Mouse (Mus musculus) limb, embryonic 14.5 days (tissue): Measurements from ENCODE around the gene Vegfd. TPM values are rescaled to one million over a fixed set of nuclear protein-coding genes. Genes with fewer than 3 reads are reported as not detected.

ENCODE experiments used
- ATAC-seq: fragments of 200-750 bp; cut with Nextera tagmentation; 2 replicates; pipeline ENCODE4 v1.8.0; 2017; ENCODE audit warnings: low read depth, moderate number of reproducible peaks, moderate TSS enrichment; ENCODE audit not compliant: low FRiP score
- DNase-seq: peaks from one replicate; pipeline ENCODE4 v3.0.0-alpha.2; 2015; ENCODE audit warnings: low spot score
- H3K27ac ChIP-seq: fragments of 300-500 bp; sonication (generic); replicated peaks from 2 replicates; pipeline ENCODE4 v1.5.1; 2014; ENCODE audit warnings: low read depth, mild to moderate bottlenecking, low read length, moderate library complexity, mixed read lengths
- H3K27me3 ChIP-seq: fragments of 300-500 bp; sonication (generic); 2 replicates; pipeline ENCODE4 v1.6.1; 2014; ENCODE audit warnings: low read length, mixed read lengths; ENCODE audit not compliant: control insufficient read depth, insufficient read depth
- H3K36me3 ChIP-seq: fragments of 300-500 bp; sonication (generic); 2 replicates; pipeline ENCODE4 v1.6.1; 2014; ENCODE audit warnings: mild to moderate bottlenecking, low read length, moderate library complexity, mixed read lengths; ENCODE audit not compliant: control insufficient read depth, insufficient read depth
- H3K4me1 ChIP-seq: fragments of 300-500 bp; sonication (generic); 2 replicates; pipeline ENCODE4 v1.6.1; 2014; ENCODE audit warnings: antibody characterized with exemption, low read length, mixed read lengths; ENCODE audit not compliant: control insufficient read depth, insufficient read depth
- H3K4me2 ChIP-seq: fragments of 300-500 bp; sonication (generic); replicated peaks from 2 replicates; pipeline ENCODE4 v1.6.1; 2014; ENCODE audit warnings: low read depth, mild to moderate bottlenecking, low read length, moderate library complexity; ENCODE audit not compliant: severe bottlenecking
- H3K4me3 ChIP-seq: fragments of 300-500 bp; sonication (generic); replicated peaks from 2 replicates; pipeline ENCODE4 v1.5.1; 2014; ENCODE audit warnings: low read length
- H3K9ac ChIP-seq: fragments of 300-500 bp; sonication (generic); 2 replicates; pipeline ENCODE4 v1.6.1; 2014; ENCODE audit warnings: mild to moderate bottlenecking, low read depth, low read length, moderate library complexity; ENCODE audit not compliant: severe bottlenecking
- H3K9me3 ChIP-seq: fragments of 300-500 bp; sonication (generic); 2 replicates; pipeline ENCODE4 v1.6.1; 2016; ENCODE audit warnings: low read length; ENCODE audit not compliant: control insufficient read depth
- POLR2A ChIP-seq: fragments of 200-500 bp; IDR thresholded peaks from 2 replicates; pipeline ENCODE4 v1.8.0; 2012; ENCODE audit warnings: inconsistent platforms, mild to moderate bottlenecking, moderate library complexity, borderline replicate concordance; ENCODE audit not compliant: insufficient read depth, insufficient read length; ENCODE audit errors: extremely low read depth
- WGBS: fragments of 180-500 bp; shearing (Covaris S2); extraction: QIAGEN DNeasy Blood & Tissue Kit; methylation state at CpG from one replicate; pipeline ENCODE4 v1.1.7; 2014; 5-methylcytosine and 5-hydroxymethylcytosine counted together
- polyA plus RNA-seq, 2 experiments: library from polyadenylated mRNA; depleted of rRNA in 1 of 2; stranded (reverse) in 1 of 2; unstranded in 1 of 2; fragments of >200 nt; fragmentation: Nextera tagmentation in 1 of 2; extraction: Ambion mirVana in 1 of 2; gene quantifications; 2 replicates each; pipeline versions ENCODE4 v1.2.1 to v1.2.3; 2012 to 2014

Vegfd gene
- polyA plus RNA-seq, 2 experiments, result 7.7 to 9.1 TPM

GRCm38 (mm10) chrX:164345359-164345938, 27.7 kb upstream of the Vegfd start:
- Histone ChIP-seq H3K9ac (no peak overlapping the region), H3K36me3 (no peaks in the 10 kb centered on the region), H3K27me3 (no peaks in the 10 kb centered on the region), H3K4me1 (no peaks in the 10 kb centered on the region), H3K4me2 (no peak overlapping the region), H3K4me3 (no peak overlapping the region), H3K27ac (no peak overlapping the region), H3K9me3 (no peaks in the 10 kb centered on the region)
- ATAC-seq, result no peak
- WGBS, result 88% methylated on average over 4 of the region's 4 CpGs
- TF ChIP-seq POLR2A, result no peak
- no peak for DNase-seq

GRCm38 (mm10) chrX:164348937-164349336, 24.2 kb upstream of the Vegfd start:
- Histone ChIP-seq H3K4me2 (no peak overlapping the region), H3K4me3 (no peak overlapping the region), H3K9me3 (no peaks in the 10 kb centered on the region), H3K9ac (no peak overlapping the region), H3K27me3 (no peaks in the 10 kb centered on the region), H3K27ac (no peak overlapping the region), H3K36me3 (no peaks in the 10 kb centered on the region), H3K4me1 (no peaks in the 10 kb centered on the region)
- no peak for TF ChIP-seq POLR2A
- 79% methylated on average over 3 of the region's 3 CpGs for WGBS
- ATAC-seq (no peak), DNase-seq (no peak)

GRCm38 (mm10) chrX:164365153-164365865, 7.9 kb upstream of the Vegfd start:
- no peak overlapping the region for H3K27ac ChIP-seq
- no peak for TF ChIP-seq POLR2A
- no peak overlapping the region for H3K4me3 ChIP-seq
- ATAC-seq (no peak), DNase-seq (no peak)
- WGBS, result 59% methylated on average over 4 of the region's 4 CpGs
- H3K27me3 ChIP-seq, result no peaks in the 10 kb centered on the region
- H3K4me1 ChIP-seq, result no peaks in the 10 kb centered on the region
- H3K9me3 ChIP-seq, result no peaks in the 10 kb centered on the region
- H3K36me3 ChIP-seq, result no peaks in the 10 kb centered on the region
- no peak overlapping the region for H3K9ac ChIP-seq
- H3K4me2 ChIP-seq, result no peak overlapping the region

- no peak for ATAC-seq
- Histone ChIP-seq H3K27me3 (no peaks in the 10 kb centered on the region), H3K4me3 (no peak overlapping the region), H3K9me3 (no peaks in the 10 kb centered on the region), H3K27ac (no peak overlapping the region), H3K36me3 (no peaks in the 10 kb centered on the region), H3K9ac (no peak overlapping the region), H3K4me2 (no peak overlapping the region), H3K4me1 (no peaks in the 10 kb centered on the region)
- 65% methylated on average over 3 of the region's 3 CpGs for WGBS
- no peak for TF ChIP-seq POLR2A
- DNase-seq, result no peak
Measured at GRCm38 (mm10) chrX:164370576-164370975, 2.6 kb upstream of the Vegfd start.

- Histone ChIP-seq H3K4me2 (no peak overlapping the region), H3K36me3 (no peaks in the 10 kb centered on the region)
- no peak for TF ChIP-seq POLR2A
Measured at GRCm38 (mm10) chrX:164374586-164374985, 1.4 kb downstream of the Vegfd start.

More at GRCm38 (mm10) chrX:164374586-164374985, 1.4 kb downstream of the Vegfd start:
- Histone ChIP-seq H3K9me3 (no peaks in the 10 kb centered on the region), H3K4me1 (no peaks in the 10 kb centered on the region), H3K9ac (no peak overlapping the region), H3K27me3 (no peaks in the 10 kb centered on the region), H3K4me3 (no peak overlapping the region), H3K27ac (no peak overlapping the region)
- ATAC-seq, result no peak
- DNase-seq, result no peak
- WGBS, result 22% methylated on average over 5 of the region's 5 CpGs
